Comparison of ENCODE assay signal across 16 mouse cellular contexts in genomic region chr6:56359126-56359525, GRCm38 (mm10).
DNase-seq lines count a peak whose midpoint lies in the region; ATAC-seq and TF ChIP-seq lines count a peak whose summit lies in the region.
"Had no signal": no experiment of that assay in that cellular context is flagged by ENCODE, and none has a peak within 500 bp of the region (broad histone marks: within the 10 kb centered on the region; RNA-seq: fewer than 3 reads in every experiment).

No protein-coding gene starts in this region.

- intact Hi-C loops in heart, adult 2 months (cut with DNase I): no loop called here
- intact Hi-C loops in gastrocnemius, adult 2 months (cut with DNase I): loop anchor here (10.0 kb wide), 1 partner anchor 294 kb away; no protein-coding TSS in a partner anchor

- no peak for TF ChIP-seq CTCF in heart, adult 2 months (IDR thresholded peaks at IDR 0.05)
- no peak for TF ChIP-seq CTCF in gastrocnemius, adult 2 months (IDR thresholded peaks at IDR 0.05)

- no peak overlapping the region for H3K4me3 ChIP-seq in heart, adult 2 months
- H3K4me3 ChIP-seq in heart, embryonic 12.5 days: no peak overlapping the region
- peak overlapping the region; percentile 1 for H3K4me3 ChIP-seq in hindbrain, embryonic 16.5 days (ENCODE audit: low read length)
- no peak overlapping the region for H3K4me3 ChIP-seq in gastrocnemius, adult 2 months
- H3K4me3 ChIP-seq: embryonic facial prominence, embryonic 15.5 days; forebrain, embryonic 15.5 days; left cerebral cortex, adult 2 months; limb, embryonic 15.5 days had no signal

- peaks cover 8% of the 10 kb centered on the region for H3K36me3 ChIP-seq in heart, adult 2 months (ENCODE audit: control insufficient read depth, insufficient read depth, low read length)
- H3K36me3 ChIP-seq in heart, embryonic 12.5 days: no peaks in the 10 kb centered on the region
- no peaks in the 10 kb centered on the region for H3K36me3 ChIP-seq in hindbrain, embryonic 16.5 days (ENCODE audit: control insufficient read depth, insufficient read depth, low read length)
- H3K36me3 ChIP-seq: embryonic facial prominence, embryonic 15.5 days; forebrain, embryonic 15.5 days; limb, embryonic 15.5 days had no signal

- no peak overlapping the region for H3K9ac ChIP-seq in heart, adult 2 months (ENCODE audit: low read depth, low read length)
- no peak overlapping the region for H3K9ac ChIP-seq in heart, embryonic 12.5 days
- no peak overlapping the region for H3K9ac ChIP-seq in hindbrain, embryonic 16.5 days (ENCODE audit: low read depth, low read length)
- H3K9ac ChIP-seq: embryonic facial prominence, embryonic 15.5 days; forebrain, embryonic 15.5 days; limb, embryonic 15.5 days had no signal

- 23% methylated on average over 3 of the region's 3 CpGs for WGBS in heart, adult 2 months
- 45% methylated on average over 3 of the region's 3 CpGs for WGBS in heart, embryonic 12.5 days
- WGBS in hindbrain, embryonic 16.5 days: 70% methylated on average over 3 of the region's 3 CpGs

- peak overlapping the region; percentile 36 for H3K27ac ChIP-seq in heart, adult 2 months
- no peak overlapping the region for H3K27ac ChIP-seq in heart, embryonic 12.5 days (ENCODE audit: poor library complexity, severe bottlenecking)
- no peak overlapping the region for H3K27ac ChIP-seq in hindbrain, embryonic 16.5 days (ENCODE audit: low read depth, low read length)
- H3K27ac ChIP-seq in gastrocnemius, adult 2 months: no peak overlapping the region
- H3K27ac ChIP-seq: embryonic facial prominence, embryonic 15.5 days; forebrain, embryonic 15.5 days; left cerebral cortex, adult 2 months; limb, embryonic 15.5 days had no signal

- no peak for TF ChIP-seq EP300 in heart, adult 2 months (IDR thresholded peaks at IDR 0.05; ENCODE audit: insufficient read depth, low read depth, low read length)

- DNase-seq in heart, adult 2 months: peak; percentile 25 to 59
- DNase-seq in cerebellum, adult 8-10 months: peak; percentile 49
- DNase-seq in cerebellum, postnatal 14 days: peak; percentile 31 to 47
- no peak for DNase-seq in gastrocnemius, adult 2 months
- no peak for DNase-seq in right cerebral cortex, postnatal 36 days (ENCODE audit: low spot score in 2 of 2)
- DNase-seq: gastrocnemius, postnatal 25 days; lung, adult 2 months; right cerebral cortex, postnatal 14 days; thymus, adult 18-20 months had no signal

- H3K4me1 ChIP-seq in heart, adult 2 months (ENCODE audit: control insufficient read depth, insufficient read depth, low read length): peaks cover 2% of the 10 kb centered on the region
- H3K4me1 ChIP-seq in heart, embryonic 12.5 days (replicated peaks): peaks cover 19% of the 10 kb centered on the region
- H3K4me1 ChIP-seq in hindbrain, embryonic 16.5 days (ENCODE audit: control insufficient read depth, insufficient read depth, low read depth, low read length): peaks cover 5% of the 10 kb centered on the region

- H3K4me2 ChIP-seq in heart, embryonic 12.5 days: no peak overlapping the region
- peak overlapping the region; percentile 91 for H3K4me2 ChIP-seq in hindbrain, embryonic 16.5 days (ENCODE audit: low read length)
- H3K4me2 ChIP-seq: embryonic facial prominence, embryonic 15.5 days; limb, embryonic 15.5 days had no signal

- no peak for ATAC-seq in heart, embryonic 12.5 days (ENCODE audit: insufficient number of reproducible peaks, low FRiP score)
- no peak for ATAC-seq in hindbrain, embryonic 16.5 days
- ATAC-seq: activated CD4-positive, CD25-positive, alpha-beta regulatory T cell, adult 4 months; forebrain, embryonic 15.5 days had no signal

- no peaks in the 10 kb centered on the region for H3K9me3 ChIP-seq in heart, embryonic 12.5 days (replicated peaks)
- no peaks in the 10 kb centered on the region for H3K9me3 ChIP-seq in hindbrain, embryonic 16.5 days (ENCODE audit: control insufficient read depth, low read length)
- H3K9me3 ChIP-seq: embryonic facial prominence, embryonic 15.5 days; forebrain, embryonic 15.5 days; limb, embryonic 15.5 days had no signal

- no peak for TF ChIP-seq POLR2A in heart, adult 2 months (IDR thresholded peaks at IDR 0.05; ENCODE audit: insufficient read depth, low read depth, low read length)

- H3K27me3 ChIP-seq in heart, adult 2 months (ENCODE audit: control insufficient read depth, insufficient read depth, low read length): no peaks in the 10 kb centered on the region
- H3K27me3 ChIP-seq in heart, embryonic 12.5 days (replicated peaks): 0 out of 2 replicates have a peak, but pooled peaks cover 7% of the 10 kb centered on the region
- no peaks in the 10 kb centered on the region for H3K27me3 ChIP-seq in hindbrain, embryonic 16.5 days (replicated peaks; ENCODE audit: control insufficient read depth, insufficient read depth, low read length)
- H3K27me3 ChIP-seq: forebrain, embryonic 15.5 days had no signal

- no peaks in the 10 kb centered on the region for H3K79me2 ChIP-seq in heart, adult 2 months (replicated peaks; ENCODE audit: control insufficient read depth, insufficient read depth, low read length)

Comparison
In these comparisons a context has a peak if more than half of its experiments do, and no peak if none do; other contexts are left out.
1. DNase-seq: peak in heart, adult 2 months (2 of 2), cerebellum, adult 8-10 months (single experiment) and cerebellum, postnatal 14 days (2 of 2); none in gastrocnemius, adult 2 months (single experiment) and right cerebral cortex, postnatal 36 days (0 of 2).